Mouse (Mus musculus) liver, embryonic 15.5 days (tissue): ENCODE results near the gene Ptger3. TPM values are rescaled to one million over a fixed set of nuclear protein-coding genes. Genes with fewer than 3 reads are reported as not detected.

Source experiments
- ATAC-seq: fragments of 200-750 bp; cut with Nextera tagmentation; 2 replicates; pipeline ENCODE4 v1.8.0; 2017; ENCODE audit warnings: moderate number of reproducible peaks, mild to moderate bottlenecking, moderate library complexity; ENCODE audit not compliant: insufficient read depth
- H3K27ac ChIP-seq: fragments of 300-500 bp; sonication (generic); replicated peaks from 2 replicates; pipeline ENCODE4 v1.5.1; 2015; ENCODE audit warnings: mild to moderate bottlenecking, inconsistent platforms
- H3K27me3 ChIP-seq: fragments of 300-500 bp; sonication (generic); 2 replicates; pipeline ENCODE4 v1.6.1; 2015; ENCODE audit warnings: mild to moderate bottlenecking, inconsistent platforms
- H3K36me3 ChIP-seq: fragments of 300-500 bp; sonication (generic); replicated peaks from 2 replicates; pipeline ENCODE4 v1.6.1; 2015; ENCODE audit warnings: moderate library complexity, mild to moderate bottlenecking, inconsistent platforms
- H3K4me1 ChIP-seq: fragments of 300-500 bp; sonication (generic); replicated peaks from 2 replicates; pipeline ENCODE4 v1.6.1; 2015; ENCODE audit warnings: inconsistent platforms
- H3K4me2 ChIP-seq: fragments of 300-500 bp; sonication (generic); 2 replicates; pipeline ENCODE4 v1.6.1; 2015; ENCODE audit warnings: moderate library complexity, mild to moderate bottlenecking, inconsistent platforms
- H3K4me3 ChIP-seq: fragments of 300-500 bp; sonication (generic); replicated peaks from 2 replicates; pipeline ENCODE4 v1.5.1; 2015; ENCODE audit warnings: mild to moderate bottlenecking, inconsistent platforms
- H3K9ac ChIP-seq: fragments of 300-500 bp; sonication (generic); 2 replicates; pipeline ENCODE4 v1.6.1; 2015; ENCODE audit warnings: moderate library complexity, mild to moderate bottlenecking, inconsistent platforms
- H3K9me3 ChIP-seq: fragments of 300-500 bp; sonication (generic); replicated peaks from 2 replicates; pipeline ENCODE4 v1.6.1; 2016; ENCODE audit warnings: inconsistent platforms
- WGBS: fragments of 180-500 bp; shearing (Covaris S2); methylation state at CpG from one replicate; pipeline ENCODE4 v1.1.7; 2015; ENCODE audit warnings: mixed read lengths; ENCODE audit not compliant: insufficient replicate concordance; 5-methylcytosine and 5-hydroxymethylcytosine counted together
- polyA plus RNA-seq: library from polyadenylated mRNA; unstranded; fragments of >200 nt; fragmentation: Nextera tagmentation; extraction: Ambion mirVana; gene quantifications from 2 replicates; pipeline ENCODE4 v1.2.1, GENCODE M21; 2015

Ptger3 gene
- polyA plus RNA-seq, 1 experiment from 2014 or later: 2.8 TPM

- ATAC-seq: no peak
- Histone ChIP-seq H3K36me3 (no peaks in the 10 kb centered on the region), H3K27ac (no peak overlapping the region), H3K9me3 (no peaks in the 10 kb centered on the region), H3K4me1 (peaks cover 14% of the 10 kb centered on the region), H3K4me3 (peak overlapping the region; percentile 48), H3K4me2 (peak overlapping the region; percentile 72), H3K27me3 (peaks cover 42% of the 10 kb centered on the region), H3K9ac (no peak overlapping the region)
- 2% methylated on average over 34 of the region's 34 CpGs for WGBS
Measured at GRCm38 (mm10) chr3:157567566-157568132, 957 bp downstream of the Ptger3 start.

GRCm38 (mm10) chr3:157572011-157572410 lies 5.3 kb downstream of the Ptger3 start:
- Histone ChIP-seq H3K4me3 (no peak overlapping the region), H3K4me2 (no peak overlapping the region; the same call in 1 of the 2 replicates), H3K9ac (no peak overlapping the region), H3K36me3 (no peaks in the 10 kb centered on the region), H3K4me1 (peaks cover 21% of the 10 kb centered on the region), H3K9me3 (no peaks in the 10 kb centered on the region), H3K27ac (no peak overlapping the region), H3K27me3 (peaks cover 24% of the 10 kb centered on the region)
- no peak for ATAC-seq
- 20% methylated on average over 6 of the region's 6 CpGs for WGBS

- Histone ChIP-seq H3K9me3 (no peaks in the 10 kb centered on the region), H3K36me3 (no peaks in the 10 kb centered on the region), H3K27me3 (no peaks in the 10 kb centered on the region), H3K4me2 (no peak overlapping the region), H3K4me3 (no peak overlapping the region), H3K9ac (no peak overlapping the region), H3K27ac (peak overlapping the region; percentile 58), H3K4me1 (peaks cover 25% of the 10 kb centered on the region)
- 19% methylated on average over 9 of the region's 9 CpGs for WGBS
- ATAC-seq: peak; percentile 52
Measured at GRCm38 (mm10) chr3:157575441-157576342, 9.0 kb downstream of the Ptger3 start.

GRCm38 (mm10) chr3:157576343-157576722 lies 9.6 kb downstream of the Ptger3 start:
- Histone ChIP-seq H3K4me3 (no peak overlapping the region), H3K9me3 (no peaks in the 10 kb centered on the region), H3K36me3 (no peaks in the 10 kb centered on the region), H3K9ac (no peak overlapping the region), H3K27ac (no peak overlapping the region), H3K4me1 (peaks cover 28% of the 10 kb centered on the region), H3K27me3 (no peaks in the 10 kb centered on the region), H3K4me2 (no peak overlapping the region)
- ATAC-seq: no peak
- WGBS: 42% methylated on average over 1 of the region's 1 CpGs

- Histone ChIP-seq H3K9me3 (no peaks in the 10 kb centered on the region), H3K36me3 (no peaks in the 10 kb centered on the region), H3K9ac (no peak overlapping the region), H3K27ac (no peak overlapping the region), H3K27me3 (no peaks in the 10 kb centered on the region), H3K4me3 (no peak overlapping the region), H3K4me2 (no peak overlapping the region), H3K4me1 (peaks cover 30% of the 10 kb centered on the region)
- 13% methylated on average over 1 of the region's 1 CpGs for WGBS
- ATAC-seq: no peak
Measured at GRCm38 (mm10) chr3:157576862-157577261, 10.2 kb downstream of the Ptger3 start.

GRCm38 (mm10) chr3:157578469-157579170 lies 11.9 kb downstream of the Ptger3 start:
- Histone ChIP-seq H3K27me3 (no peaks in the 10 kb centered on the region), H3K4me3 (no peak overlapping the region), H3K9me3 (no peaks in the 10 kb centered on the region), H3K4me1 (peaks cover 31% of the 10 kb centered on the region), H3K36me3 (no peaks in the 10 kb centered on the region), H3K4me2 (no peak overlapping the region), H3K27ac (no peak overlapping the region), H3K9ac (no peak overlapping the region)
- no peak for ATAC-seq
- WGBS: 35% methylated on average over 5 of the region's 5 CpGs

- Histone ChIP-seq H3K36me3 (no peaks in the 10 kb centered on the region), H3K4me2 (no peak overlapping the region), H3K9me3 (no peaks in the 10 kb centered on the region), H3K4me1 (peaks cover 31% of the 10 kb centered on the region), H3K4me3 (no peak overlapping the region), H3K27ac (no peak overlapping the region), H3K27me3 (no peaks in the 10 kb centered on the region), H3K9ac (no peak overlapping the region)
- WGBS: 51% methylated on average over 2 of the region's 2 CpGs
- ATAC-seq: no peak
Measured at GRCm38 (mm10) chr3:157579376-157579775, 12.7 kb downstream of the Ptger3 start.

GRCm38 (mm10) chr3:157580299-157580698 lies 13.6 kb downstream of the Ptger3 start:
- peak; percentile 60 for ATAC-seq
- no peak overlapping the region for H3K4me3 ChIP-seq
- no peak overlapping the region for H3K4me2 ChIP-seq
- no peaks in the 10 kb centered on the region for H3K9me3 ChIP-seq
- H3K27ac ChIP-seq: no peak overlapping the region
- peaks cover 29% of the 10 kb centered on the region for H3K4me1 ChIP-seq
- no peak overlapping the region for H3K9ac ChIP-seq
- H3K36me3 ChIP-seq: no peaks in the 10 kb centered on the region
- WGBS: 14% methylated on average over 4 of the region's 4 CpGs
- no peaks in the 10 kb centered on the region for H3K27me3 ChIP-seq

- Histone ChIP-seq H3K9ac (no peak overlapping the region), H3K27ac (no peak overlapping the region), H3K4me2 (no peak overlapping the region), H3K4me3 (no peak overlapping the region), H3K4me1 (peaks cover 18% of the 10 kb centered on the region), H3K27me3 (no peaks in the 10 kb centered on the region), H3K9me3 (no peaks in the 10 kb centered on the region), H3K36me3 (no peaks in the 10 kb centered on the region)
- whole genome bisulfite sequencing: 21% methylated on average over 2 of the region's 2 CpGs
- no peak for ATAC-seq
Measured at GRCm38 (mm10) chr3:157581755-157582154, 15.1 kb downstream of the Ptger3 start.

GRCm38 (mm10) chr3:157582626-157583405 lies 16.1 kb downstream of the Ptger3 start:
- Histone ChIP-seq H3K27me3 (no peaks in the 10 kb centered on the region), H3K27ac (no peak overlapping the region), H3K9me3 (no peaks in the 10 kb centered on the region), H3K9ac (no peak overlapping the region), H3K4me2 (no peak overlapping the region), H3K4me3 (no peak overlapping the region), H3K36me3 (no peaks in the 10 kb centered on the region), H3K4me1 (peaks cover 18% of the 10 kb centered on the region)
- WGBS: 59% methylated on average over 5 of the region's 5 CpGs
- no peak for ATAC-seq
